ENCODE assay signal across 8 mouse cellular contexts in the genomic region with DNA sequence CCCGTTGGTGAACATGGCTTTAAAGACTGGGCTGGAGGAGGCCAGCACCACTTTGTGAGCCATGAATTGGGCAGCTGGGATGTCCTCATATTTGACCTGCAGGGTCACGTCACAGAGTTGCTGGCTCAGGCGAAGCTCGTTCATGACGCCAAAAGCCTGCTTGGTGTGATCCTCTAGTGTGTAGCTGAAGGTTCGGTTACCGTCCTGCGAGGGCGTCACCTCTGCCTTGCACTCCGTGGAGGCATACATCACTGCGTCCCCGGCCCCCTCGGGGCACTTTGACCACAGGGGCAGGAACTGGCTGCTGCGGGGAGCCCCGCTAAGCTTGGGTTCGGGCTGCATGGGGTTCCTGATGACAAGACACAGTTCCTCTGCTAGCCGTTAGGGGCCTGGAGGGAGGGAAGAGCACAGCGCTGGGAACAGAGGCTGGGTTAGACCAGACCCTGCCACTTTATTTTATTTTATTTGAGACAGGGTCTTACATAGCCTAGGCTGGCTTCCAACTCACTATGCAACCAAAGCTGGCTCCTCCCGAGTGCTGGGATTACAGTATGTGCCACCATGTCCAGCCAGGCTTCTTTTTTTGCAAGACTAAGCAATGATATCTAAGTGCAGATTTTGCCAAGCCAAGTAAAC. TPM values are rescaled to one million over a fixed set of nuclear protein-coding genes. Genes with fewer than 3 reads are reported as not detected.
A peak's percentile ranks its signal among the peaks of the same experiment; 100 is the strongest.
DNase-seq lines count a peak whose midpoint lies in the region; ATAC-seq lines count a peak whose summit lies in the region.

No protein-coding gene starts in this region.

- DNase-seq in heart, adult 11 months, result peak; percentile 95
- DNase-seq in heart, postnatal 25 days (ENCODE audit: low spot score), result no peak
- peak; percentile 52 for DNase-seq in Muller cell, postnatal 12 days (ENCODE audit: inconsistent ontology term)
- DNase-seq in embryo, embryonic 11 days, result peak; percentile 70
- DNase-seq in heart, postnatal 14 days, result peak; percentile 41 to 48
- no peak for DNase-seq in liver, embryonic 11.5 days (ENCODE audit: low spot score)
- DNase-seq in urinary bladder, adult 2 months (ENCODE audit: low spot score), result no peak

- 20% methylated on average over 19 of the region's 19 CpGs for WGBS in liver, embryonic 11.5 days
- WGBS in neural tube, embryonic 12.5 days, result 22% methylated on average over 19 of the region's 19 CpGs

- intact Hi-C loops in heart, postnatal 25 days (cut with DNase I), result no loop called here
- intact Hi-C loops in heart, postnatal 14 days (cut with DNase I), result loop anchor here (5.0 kb wide), 2 partner anchors 40 to 120 kb away; no protein-coding TSS in a partner anchor

- peak overlapping the region; percentile 100 for H3K9ac ChIP-seq in liver, embryonic 11.5 days (ENCODE audit: low read depth, low read length)
- peak overlapping the region; percentile 97 for H3K9ac ChIP-seq in neural tube, embryonic 12.5 days

- peaks cover 17% of the 10 kb centered on the region for H3K4me1 ChIP-seq in liver, embryonic 11.5 days (replicated peaks; ENCODE audit: control insufficient read depth, insufficient read depth, low read length)
- peaks cover 17% of the 10 kb centered on the region for H3K4me1 ChIP-seq in neural tube, embryonic 12.5 days

- H3K36me3 ChIP-seq in liver, embryonic 11.5 days (ENCODE audit: control insufficient read depth, insufficient read depth, low read length), result peaks cover 33% of the 10 kb centered on the region
- peaks cover 23% of the 10 kb centered on the region for H3K36me3 ChIP-seq in neural tube, embryonic 12.5 days

- 0 out of 2 replicates have a peak, but pooled peaks have one; percentile 18 for ATAC-seq in liver, embryonic 11.5 days (replicated peaks; ENCODE audit: low FRiP score)
- 0 out of 2 replicates have a peak, but pooled peaks have one; percentile 37 for ATAC-seq in neural tube, embryonic 12.5 days (ENCODE audit: low FRiP score, low read depth)

- peak overlapping the region; percentile 96 for H3K4me2 ChIP-seq in liver, embryonic 11.5 days
- H3K4me2 ChIP-seq in neural tube, embryonic 12.5 days (replicated peaks), result peak overlapping the region; percentile 80

- peaks cover 5% of the 10 kb centered on the region; the same call in 1 of the 2 replicates for H3K27me3 ChIP-seq in liver, embryonic 11.5 days (replicated peaks; ENCODE audit: control insufficient read depth, insufficient read depth, low read length)
- H3K27me3 ChIP-seq in neural tube, embryonic 12.5 days (replicated peaks), result peaks cover 8% of the 10 kb centered on the region; the same call in 1 of the 2 replicates

- H3K27ac ChIP-seq in liver, embryonic 11.5 days (ENCODE audit: low read depth, low read length), result peak overlapping the region; percentile 98
- H3K27ac ChIP-seq in neural tube, embryonic 12.5 days, result peak overlapping the region; percentile 79

- no peaks in the 10 kb centered on the region for H3K9me3 ChIP-seq in liver, embryonic 11.5 days (ENCODE audit: control insufficient read depth, low read length)
- no peaks in the 10 kb centered on the region for H3K9me3 ChIP-seq in neural tube, embryonic 12.5 days

- peak overlapping the region; percentile 97 for H3K4me3 ChIP-seq in liver, embryonic 11.5 days (ENCODE audit: low read depth, low read length)
- peak overlapping the region; percentile 94 for H3K4me3 ChIP-seq in neural tube, embryonic 12.5 days

RNA-seq across cellular contexts. Expression of a gene that starts 1.7 kb away (rescaled TPM):
- 10 to 100 TPM; 35.9 to 42.2 TPM for total RNA-seq in heart, postnatal 25 days (2021)
- 10 to 100 TPM; 38.6 to 40.8 TPM for total RNA-seq in heart, postnatal 14 days (2021)
- polyA plus RNA-seq in liver, embryonic 11.5 days (2014; fragmentation: Nextera tagmentation; extraction: Ambion mirVana), result 43.8 and 45.1 TPM in 2 replicates
- 53.9 and 55.1 TPM in 2 replicates for polyA plus RNA-seq in neural tube, embryonic 12.5 days (2016; fragmentation: Nextera tagmentation; extraction: Ambion mirVana)
- 36.8 and 38.7 TPM in 2 replicates for polyA plus RNA-seq in urinary bladder, adult 2 months (2012; rRNA removed)

RNA-seq across cellular contexts. Expression of a gene that starts 10.8 kb away (rescaled TPM):
- total RNA-seq in heart, postnatal 25 days (2021), result under 1 TPM; 0.70 to 0.78 TPM
- under 1 TPM; 0.27 to 0.45 TPM for total RNA-seq in heart, postnatal 14 days (2021)
- polyA plus RNA-seq in liver, embryonic 11.5 days (2014; fragmentation: Nextera tagmentation; extraction: Ambion mirVana), result not detected in 2 replicates
- 1.5 and 2.0 TPM in 2 replicates for polyA plus RNA-seq in neural tube, embryonic 12.5 days (2016; fragmentation: Nextera tagmentation; extraction: Ambion mirVana)
- 0.32 and 0.47 TPM in 2 replicates for polyA plus RNA-seq in urinary bladder, adult 2 months (2012; rRNA removed)

RNA-seq across cellular contexts. Expression of a gene that starts 27.6 kb away (rescaled TPM):
- 10 to 100 TPM; 94.7 to 96.1 TPM for total RNA-seq in heart, postnatal 25 days (2021)
- total RNA-seq in heart, postnatal 14 days (2021), result 10 to 100 TPM; 73.3 to 85.0 TPM
- 57.0 and 61.1 TPM in 2 replicates for polyA plus RNA-seq in liver, embryonic 11.5 days (2014; fragmentation: Nextera tagmentation; extraction: Ambion mirVana)
- polyA plus RNA-seq in neural tube, embryonic 12.5 days (2016; fragmentation: Nextera tagmentation; extraction: Ambion mirVana), result 57.4 and 57.6 TPM in 2 replicates
- polyA plus RNA-seq in urinary bladder, adult 2 months (2012; rRNA removed), result 23.6 and 27.3 TPM in 2 replicates

RNA-seq across cellular contexts. Expression of a gene that starts 50.3 kb away (rescaled TPM):
- 10 to 100 TPM; 15.9 to 17.4 TPM for total RNA-seq in heart, postnatal 25 days (2021)
- total RNA-seq in heart, postnatal 14 days (2021), result 10 to 100 TPM; 17.0 to 22.6 TPM
- 19.3 and 24.2 TPM in 2 replicates for polyA plus RNA-seq in liver, embryonic 11.5 days (2014; fragmentation: Nextera tagmentation; extraction: Ambion mirVana)
- polyA plus RNA-seq in neural tube, embryonic 12.5 days (2016; fragmentation: Nextera tagmentation; extraction: Ambion mirVana), result 18.0 and 25.2 TPM in 2 replicates
- 31.0 and 31.8 TPM in 2 replicates for polyA plus RNA-seq in urinary bladder, adult 2 months (2012; rRNA removed)

RNA-seq across cellular contexts. Expression of a gene that starts 53.7 kb away (rescaled TPM):
- 10 to 100 TPM; 15.1 to 16.8 TPM for total RNA-seq in heart, postnatal 25 days (2021)
- total RNA-seq in heart, postnatal 14 days (2021), result 10 to 100 TPM; 17.9 to 21.1 TPM
- 48.0 and 48.2 TPM in 2 replicates for polyA plus RNA-seq in liver, embryonic 11.5 days (2014; fragmentation: Nextera tagmentation; extraction: Ambion mirVana)
- 94.6 and 96.1 TPM in 2 replicates for polyA plus RNA-seq in neural tube, embryonic 12.5 days (2016; fragmentation: Nextera tagmentation; extraction: Ambion mirVana)
- polyA plus RNA-seq in urinary bladder, adult 2 months (2012; rRNA removed), result 17.9 and 18.2 TPM in 2 replicates

Comparison
In these comparisons a context has a peak if more than half of its experiments do, and no peak if none do; other contexts are left out.
1. DNase-seq: peak in heart, adult 11 months (single experiment), Muller cell, postnatal 12 days (single experiment), embryo, embryonic 11 days (single experiment) and heart, postnatal 14 days (2 of 2); none in heart, postnatal 25 days (single experiment), liver, embryonic 11.5 days (single experiment) and urinary bladder, adult 2 months (single experiment).